Mouse (Mus musculus): ENCODE results near the gene Cap1.
"Not testable (repeated sequence)": the region's sequence is repeated elsewhere in the genome, so short reads cannot be mapped to it uniquely, and the experiment has no call there.

Cap1 gene

DNA sequence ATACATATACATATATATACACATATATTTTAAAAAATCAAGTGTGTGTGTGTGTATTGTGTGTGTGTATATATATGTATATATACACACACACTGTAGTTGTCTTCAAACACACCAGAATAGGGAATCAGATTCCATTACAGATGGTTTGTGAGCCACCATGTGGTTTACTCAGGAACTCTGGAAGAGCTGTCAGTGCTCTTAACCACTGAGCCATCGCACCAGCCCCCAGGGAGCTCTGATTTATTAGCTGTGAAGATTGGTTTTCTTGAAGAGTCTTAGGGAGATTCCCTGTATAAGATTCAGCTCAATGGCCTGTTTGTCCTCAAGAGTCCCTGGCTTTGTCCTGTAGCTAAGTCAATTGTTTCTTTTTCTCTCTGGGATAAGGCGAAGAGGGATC lies 47.9 kb downstream of the Cap1 start:
- DNase-seq (ENCODE audit: low spot score): no peak

DNA sequence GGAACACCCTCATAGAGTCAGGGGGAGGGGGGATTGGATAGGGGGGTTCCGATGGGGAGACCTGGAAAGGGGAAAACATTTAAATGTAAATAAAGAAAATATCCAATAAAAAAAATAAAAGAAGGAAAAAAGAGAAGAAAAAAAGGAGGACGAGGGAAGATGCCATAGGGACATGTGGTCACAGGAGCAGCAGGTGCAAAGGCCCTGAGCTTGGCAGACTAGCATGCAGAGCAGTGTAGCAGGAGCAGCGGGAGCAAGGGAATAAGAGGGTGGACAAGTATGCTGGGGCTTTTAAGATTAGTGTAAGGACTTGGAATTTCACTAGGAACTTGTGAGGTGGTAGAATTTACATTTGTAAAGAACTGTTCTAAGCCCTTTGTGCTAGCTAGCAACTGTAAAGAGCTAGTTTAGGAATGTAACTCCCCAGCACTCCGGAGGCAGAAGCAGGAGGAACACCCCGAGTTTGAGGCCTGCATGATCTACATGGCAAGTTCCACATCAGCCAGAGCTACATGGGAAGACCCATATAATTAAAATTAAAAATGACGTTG lies 48.6 kb downstream of the Cap1 start:
- DNase-seq (ENCODE audit: low spot score): no peak

DNA sequence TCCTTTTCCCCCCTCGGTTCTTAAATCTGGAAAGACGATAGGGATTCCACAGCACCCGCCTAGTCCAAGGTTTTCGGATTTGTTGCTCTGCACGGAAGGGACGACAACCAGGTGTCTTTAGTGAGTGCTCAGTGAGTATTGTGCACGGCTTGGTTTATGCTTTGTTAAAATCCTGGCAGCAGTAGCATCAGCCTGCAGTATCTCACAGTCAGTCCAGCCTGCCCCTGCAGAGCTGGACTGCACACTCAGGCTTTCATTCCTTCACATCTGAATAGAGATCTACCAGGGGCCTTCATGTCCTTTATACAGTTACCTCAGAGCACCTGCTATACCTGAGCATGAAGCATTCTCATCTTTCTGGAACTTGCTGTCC lies 49.5 kb downstream of the Cap1 start:
- DNase-seq (ENCODE audit: low spot score): no peak

DNA sequence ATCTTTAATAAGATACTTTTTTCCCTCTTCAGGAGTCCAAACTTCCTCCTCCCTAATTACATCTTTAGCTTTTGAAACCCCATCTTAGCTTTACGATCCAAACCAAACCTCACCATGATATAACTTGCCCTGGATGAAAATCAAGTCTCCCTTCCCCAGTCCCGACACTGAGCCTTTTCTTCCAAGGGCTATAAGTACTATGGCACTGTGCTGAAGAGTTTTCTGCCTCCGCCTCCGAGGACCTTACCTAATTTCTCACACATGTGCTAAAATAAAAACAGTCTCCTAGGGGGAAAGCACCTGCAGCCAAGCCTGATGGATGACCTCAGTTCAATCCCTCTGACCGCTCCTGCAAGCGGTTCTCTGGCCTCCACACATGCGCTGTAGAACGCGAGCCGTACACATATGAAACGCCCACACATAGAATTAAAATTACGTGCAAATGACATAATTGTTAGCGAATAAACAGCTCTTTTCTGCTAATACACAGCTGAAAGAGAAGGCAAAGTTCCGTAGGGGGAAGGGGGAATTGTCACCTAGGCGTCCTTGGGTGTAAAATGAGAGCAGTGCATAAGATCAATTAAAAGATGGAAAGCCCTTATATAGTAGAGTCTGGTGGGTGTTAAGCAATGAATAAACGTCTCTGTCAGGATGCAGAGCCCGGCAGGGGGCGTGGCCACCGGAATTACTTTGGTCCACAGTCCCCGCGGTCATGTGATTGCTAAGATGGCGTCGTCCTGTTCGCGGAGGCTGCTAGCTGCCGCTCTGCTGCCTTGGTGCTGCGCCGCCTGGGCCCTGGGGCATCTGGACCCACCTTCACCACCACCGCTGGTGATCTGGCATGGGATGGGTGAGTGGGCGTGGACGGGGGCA lies 50.1 kb downstream of the Cap1 start, which contains the start of gene Ppt1:
Gene Ppt1, plus strand, starts transcription at position 713 of the 873 bp plus-strand sequence.
- peak; percentile 95 for DNase-seq (ENCODE audit: low spot score)

DNA sequence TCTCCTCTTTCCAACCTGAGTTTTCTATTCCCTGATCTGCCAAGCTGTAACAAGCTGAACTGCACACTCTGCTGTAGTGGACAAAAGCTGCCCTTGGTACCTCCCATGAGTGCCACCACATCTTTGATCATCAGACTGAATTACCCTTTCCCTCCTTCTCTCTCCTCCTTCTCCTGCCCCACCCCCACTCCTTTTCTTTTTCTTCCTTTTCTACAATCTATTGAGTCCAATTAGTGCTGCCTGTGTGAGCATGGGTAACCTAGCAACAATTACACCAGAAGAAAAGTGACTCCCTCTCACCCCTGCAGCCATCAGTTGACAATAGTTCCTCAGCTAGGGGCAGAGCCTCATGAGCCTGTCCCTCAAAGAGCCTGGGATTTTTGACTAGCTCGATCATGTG lies 54.0 kb downstream of the Cap1 start:
- DNase-seq (ENCODE audit: low spot score): no peak

DNA sequence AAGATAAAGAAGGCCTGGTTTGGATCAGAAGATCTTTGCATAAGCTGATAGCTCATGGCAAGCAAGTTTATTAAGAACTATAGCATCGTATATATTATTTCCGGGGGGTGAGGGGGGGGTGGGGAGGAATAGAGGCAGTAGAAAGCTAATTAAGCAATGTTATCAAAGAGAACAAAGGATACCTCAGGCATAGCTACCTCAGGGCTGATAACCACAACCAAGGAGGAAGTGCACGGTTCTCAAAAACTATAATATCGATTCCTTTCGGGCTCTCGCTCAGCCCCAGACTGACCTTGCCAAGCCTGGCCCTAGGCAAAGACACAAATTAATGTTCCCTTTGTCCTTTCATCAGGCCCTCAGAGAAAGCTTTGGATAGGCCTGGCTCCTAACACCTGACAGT lies 56.5 kb downstream of the Cap1 start:
- DNase-seq (ENCODE audit: low spot score): no peak

DNA sequence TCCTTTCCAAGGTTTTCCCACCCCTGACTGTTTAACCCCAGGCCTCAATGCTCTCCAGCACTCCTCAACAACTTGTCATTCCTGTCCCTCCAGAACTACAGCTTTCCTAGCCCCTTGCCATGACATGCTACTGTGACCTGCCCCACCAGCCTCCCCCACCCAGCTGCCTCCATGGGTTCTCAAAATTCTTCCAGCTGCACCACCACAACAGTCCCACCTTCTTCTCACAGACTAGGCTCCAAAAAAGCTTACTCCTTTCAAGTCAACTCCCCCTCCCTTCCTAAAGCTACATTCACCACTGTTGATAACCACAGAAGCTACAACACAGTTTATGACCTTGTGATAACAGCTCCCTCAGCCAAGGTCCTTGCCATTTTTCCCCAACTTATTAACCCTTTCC lies 58.2 kb downstream of the Cap1 start:
- no peak for DNase-seq (ENCODE audit: low spot score)

DNA sequence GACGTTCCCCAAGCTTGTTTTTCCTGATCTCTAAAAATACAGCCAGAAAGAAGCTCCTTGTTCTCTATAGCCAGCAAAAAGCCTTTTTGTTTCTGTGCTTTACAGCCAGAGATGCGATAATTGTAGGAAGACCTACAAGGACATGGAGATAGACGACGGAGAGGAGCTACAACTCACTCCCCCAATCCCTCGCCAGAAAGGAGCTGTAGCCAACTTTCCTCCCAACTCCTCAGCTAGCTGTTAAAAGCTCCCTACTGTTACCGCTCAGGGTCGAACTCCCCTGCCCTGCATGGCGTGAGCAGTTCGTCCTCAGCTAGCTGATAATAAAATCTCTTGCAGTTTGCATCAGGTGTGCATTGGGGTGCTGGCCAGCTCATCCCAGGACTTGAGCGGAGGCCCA lies 64.9 kb downstream of the Cap1 start:
- not testable (repeated sequence) for DNase-seq (ENCODE audit: low spot score)

DNA sequence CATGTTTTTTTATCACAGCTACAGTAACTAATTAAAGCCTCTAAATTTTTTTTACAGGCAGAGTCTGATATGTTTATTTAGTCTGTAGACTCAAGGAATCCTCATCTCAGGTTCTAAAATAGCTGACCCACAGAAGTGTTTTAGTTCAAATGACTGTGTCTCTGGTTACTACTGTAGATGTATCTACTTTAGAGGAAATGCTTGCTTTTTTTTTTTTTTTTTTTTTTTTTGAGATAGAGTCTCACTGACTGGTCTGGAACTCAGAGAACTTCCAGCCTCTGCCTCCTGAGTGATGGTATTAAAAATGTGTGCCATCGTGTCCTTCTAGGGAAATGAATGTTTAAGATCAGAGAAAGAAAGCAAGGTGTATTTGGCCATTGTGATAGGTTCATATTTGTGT lies 69.7 kb downstream of the Cap1 start:
- DNase-seq (ENCODE audit: low spot score): no peak

DNA sequence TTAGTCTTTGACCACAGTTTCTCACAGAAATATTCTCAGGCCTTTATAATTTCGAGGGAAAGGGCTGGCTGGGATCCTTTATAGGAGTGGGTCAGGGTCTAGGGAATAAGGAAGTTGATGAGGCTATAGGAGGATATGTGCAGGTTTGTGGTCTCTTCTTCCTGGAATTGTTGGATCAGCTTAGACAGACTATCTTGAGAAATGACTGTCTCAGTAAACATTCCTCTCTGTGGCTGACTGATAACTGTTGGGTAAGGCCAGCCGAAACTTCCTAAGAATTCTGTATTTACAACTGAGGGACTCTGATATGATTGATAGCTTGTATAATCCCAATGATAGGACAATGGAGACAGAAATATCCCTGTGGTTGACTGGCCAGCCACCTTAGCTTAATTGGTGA lies 74.0 kb downstream of the Cap1 start:
- no peak for DNase-seq (ENCODE audit: low spot score)

DNA sequence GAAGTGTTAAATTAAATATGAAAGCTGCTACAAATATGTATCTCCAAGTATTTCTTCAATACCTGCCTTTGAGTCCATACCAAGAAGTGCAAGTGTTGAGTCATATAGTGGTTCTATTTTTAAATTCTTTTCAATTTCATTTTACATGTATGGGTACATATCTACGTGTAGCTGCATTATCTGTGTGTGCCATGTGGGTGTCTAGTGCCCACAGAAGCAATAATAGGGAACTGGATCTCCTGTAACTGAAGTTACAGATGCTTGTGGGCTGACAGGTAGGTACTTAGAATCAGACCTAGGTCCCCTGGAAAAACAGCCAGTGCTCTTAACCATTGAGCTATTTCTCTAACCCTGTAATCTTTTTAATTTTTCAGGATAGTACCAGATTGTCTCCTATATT lies 74.7 kb downstream of the Cap1 start:
- DNase-seq (ENCODE audit: low spot score): no peak
